Mouse (Mus musculus) cerebellum, adult 9-11 months (tissue): ENCODE results near the gene Cd28.

Experiments used
- DNase-seq: peaks from one replicate; pipeline ENCODE4 v3.0.0; 2022

The Cd28 gene

DNA sequence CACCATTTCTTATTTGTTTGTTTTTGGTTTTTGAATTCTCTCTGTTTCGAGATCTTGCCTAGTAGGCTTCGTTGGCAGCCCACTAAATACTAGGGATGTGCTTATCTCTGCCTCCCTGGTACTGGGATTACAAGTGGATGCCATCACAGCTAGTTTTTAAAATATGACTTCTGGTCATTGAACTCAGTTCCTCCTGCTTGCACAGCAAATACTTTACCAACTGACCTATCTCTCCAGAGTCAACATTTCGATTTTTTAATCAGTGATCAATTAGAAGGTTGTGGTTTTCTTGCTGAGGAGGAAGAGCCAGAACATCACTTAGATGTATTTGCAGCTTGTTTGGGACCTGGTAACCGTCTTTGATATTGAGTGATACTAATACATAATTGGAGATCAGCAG, 34.4 kb downstream of the Cd28 start:
- DNase-seq, result no peak

DNA sequence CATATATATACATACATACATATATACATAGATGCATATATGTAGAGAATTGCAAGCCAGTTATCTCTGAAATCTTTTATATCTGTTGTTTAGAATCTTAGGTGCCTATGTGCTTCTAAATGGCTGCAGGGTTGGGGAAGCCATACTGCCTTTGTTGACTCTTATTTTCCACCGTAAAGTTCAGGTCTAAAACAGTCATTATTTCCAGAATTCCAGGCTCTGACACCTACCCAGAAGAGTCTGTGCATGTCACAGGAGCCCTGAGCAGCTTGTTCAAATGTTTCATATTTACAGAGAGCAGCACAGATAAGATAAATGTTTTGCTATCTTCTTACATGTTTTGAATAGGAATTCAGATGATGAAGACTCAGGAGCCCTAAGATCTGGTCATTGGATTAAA, 36.4 kb downstream of the Cd28 start:
- no peak for DNase-seq

GRCm38 (mm10) chr1:60753981-60754380, 37.4 kb downstream of the Cd28 start:
- DNase-seq, result no peak

GRCm38 (mm10) chr1:60755391-60756243, 39.0 kb downstream of the Cd28 start:
- DNase-seq, result no peak

- DNase-seq, result no peak
These were observed 41.0 kb downstream of the Cd28 start for GRCm38 (mm10) chr1:60757631-60758030.

- DNase-seq, result no peak
These were observed 41.6 kb downstream of the Cd28 start for GRCm38 (mm10) chr1:60758226-60758625.

- no peak for DNase-seq
These were observed 43.1 kb downstream of the Cd28 start for GRCm38 (mm10) chr1:60759563-60760335.

DNA sequence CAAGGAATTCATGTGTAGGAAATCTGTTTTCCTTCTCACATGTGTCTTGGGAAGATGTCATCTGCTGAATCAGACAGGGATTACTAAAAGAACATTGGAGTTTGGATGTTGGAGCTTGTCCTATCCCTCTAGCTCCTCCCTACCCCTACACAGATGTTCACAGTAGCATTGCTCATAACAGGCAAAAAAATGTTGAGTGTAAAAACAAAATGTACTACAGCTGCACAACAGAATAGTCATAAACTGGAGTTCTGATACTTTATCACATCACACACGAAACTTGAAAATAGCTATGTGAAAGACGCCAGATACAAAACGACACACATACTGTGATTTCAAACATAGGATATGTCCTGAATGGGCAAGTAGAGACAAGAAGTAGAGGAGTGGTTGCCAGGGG, 43.9 kb downstream of the Cd28 start:
- no peak for DNase-seq

GRCm38 (mm10) chr1:60761528-60762171, 45.0 kb downstream of the Cd28 start:
- no peak for DNase-seq

DNA sequence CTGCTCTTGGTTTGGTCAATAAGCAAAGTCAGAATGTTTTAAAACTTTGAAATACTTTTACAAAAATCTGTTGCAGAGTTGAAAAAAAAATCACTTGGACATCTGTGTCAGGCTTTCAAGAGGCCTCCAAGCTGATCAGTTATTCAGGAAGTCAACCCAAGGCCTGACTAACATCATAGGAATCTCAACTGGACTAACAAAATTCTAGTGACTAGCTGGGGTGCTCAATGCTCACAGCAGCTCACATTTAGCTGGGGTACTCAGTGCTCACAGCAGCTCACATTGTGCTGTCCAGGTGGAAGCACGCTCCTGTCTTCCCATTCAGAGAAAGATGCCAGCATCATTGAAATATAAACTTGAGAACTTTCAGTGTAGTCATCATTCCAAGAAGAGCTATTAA, 45.9 kb downstream of the Cd28 start:
- DNase-seq, result no peak

GRCm38 (mm10) chr1:60762916-60763315, 46.3 kb downstream of the Cd28 start:
- DNase-seq, result no peak

DNA sequence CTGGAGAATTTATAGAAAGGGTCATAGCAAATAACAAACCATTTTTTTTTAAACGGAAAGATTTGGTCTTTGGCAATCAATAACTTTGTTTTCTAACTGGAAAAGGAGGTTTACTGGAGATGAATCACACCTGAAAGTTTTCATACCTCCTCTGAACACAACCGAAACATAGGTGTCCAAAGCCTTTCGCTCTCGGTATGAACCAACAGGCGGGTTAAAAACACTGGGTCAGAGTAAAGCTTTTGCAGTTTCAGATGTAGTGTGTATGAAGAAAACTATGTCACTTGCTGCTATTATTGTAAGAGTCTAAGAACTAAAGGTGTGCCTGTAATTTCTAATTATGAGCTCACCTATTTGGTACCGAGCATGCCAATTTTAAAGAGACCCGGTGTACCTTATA, 55.2 kb downstream of the Cd28 start:
- no peak for DNase-seq

DNA sequence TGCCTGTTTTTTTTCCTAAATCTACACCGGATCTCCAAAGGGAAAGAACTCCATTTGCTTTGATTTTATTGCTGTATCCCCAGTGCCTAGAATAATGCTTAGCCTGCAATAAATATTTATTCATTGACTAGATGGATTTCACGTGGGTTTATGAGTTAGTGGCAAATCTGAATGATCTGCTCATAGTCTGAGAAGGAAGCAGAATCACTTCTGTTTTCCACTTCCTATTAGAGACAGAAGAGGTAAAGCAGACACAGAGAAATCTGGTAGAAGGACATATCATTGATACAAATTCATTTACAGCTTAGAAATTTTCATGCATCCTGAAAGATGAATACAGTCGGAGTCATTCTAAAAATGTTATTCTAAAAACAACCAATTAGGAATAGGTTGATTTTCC, 56.6 kb downstream of the Cd28 start:
- DNase-seq, result no peak

DNA sequence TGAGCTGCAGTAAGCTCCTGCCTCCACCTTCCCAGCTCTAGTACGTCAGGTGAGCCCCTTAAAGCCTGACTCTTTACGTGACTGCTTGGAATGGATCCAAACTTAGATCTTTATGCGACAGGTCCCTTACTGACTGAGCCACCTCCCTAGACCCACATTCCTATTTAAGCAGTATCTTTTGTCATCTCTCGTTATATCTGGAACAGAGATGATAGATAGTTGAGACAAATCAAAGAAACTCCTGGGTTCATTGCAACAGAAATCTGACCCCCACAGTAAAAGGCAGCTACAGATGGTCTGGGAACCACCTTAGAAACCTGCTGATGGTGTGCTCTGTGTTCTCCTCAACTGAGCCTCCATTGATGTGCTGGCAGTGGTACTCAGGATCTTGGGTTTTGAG, 59.6 kb downstream of the Cd28 start:
- DNase-seq, result no peak

DNA sequence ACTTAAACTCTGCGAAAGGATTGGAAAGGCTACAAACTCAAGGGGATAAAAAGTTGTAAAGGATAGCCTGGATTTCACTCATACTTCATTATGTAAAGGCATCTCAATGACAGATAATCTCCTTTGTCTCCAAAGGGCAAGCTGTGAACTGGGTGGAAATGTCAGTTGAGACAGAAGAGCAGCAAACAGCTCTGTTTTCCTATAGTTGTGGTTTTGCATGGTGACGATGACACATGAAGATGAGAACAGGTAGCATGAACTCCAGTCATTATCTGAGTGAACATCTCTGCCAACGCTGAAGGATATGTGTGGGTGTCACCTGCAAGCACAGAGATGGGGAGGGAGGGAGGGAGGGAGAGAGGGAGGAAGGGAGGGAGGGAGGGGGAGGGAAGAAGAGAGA, 60.3 kb downstream of the Cd28 start:
- no peak for DNase-seq

DNA sequence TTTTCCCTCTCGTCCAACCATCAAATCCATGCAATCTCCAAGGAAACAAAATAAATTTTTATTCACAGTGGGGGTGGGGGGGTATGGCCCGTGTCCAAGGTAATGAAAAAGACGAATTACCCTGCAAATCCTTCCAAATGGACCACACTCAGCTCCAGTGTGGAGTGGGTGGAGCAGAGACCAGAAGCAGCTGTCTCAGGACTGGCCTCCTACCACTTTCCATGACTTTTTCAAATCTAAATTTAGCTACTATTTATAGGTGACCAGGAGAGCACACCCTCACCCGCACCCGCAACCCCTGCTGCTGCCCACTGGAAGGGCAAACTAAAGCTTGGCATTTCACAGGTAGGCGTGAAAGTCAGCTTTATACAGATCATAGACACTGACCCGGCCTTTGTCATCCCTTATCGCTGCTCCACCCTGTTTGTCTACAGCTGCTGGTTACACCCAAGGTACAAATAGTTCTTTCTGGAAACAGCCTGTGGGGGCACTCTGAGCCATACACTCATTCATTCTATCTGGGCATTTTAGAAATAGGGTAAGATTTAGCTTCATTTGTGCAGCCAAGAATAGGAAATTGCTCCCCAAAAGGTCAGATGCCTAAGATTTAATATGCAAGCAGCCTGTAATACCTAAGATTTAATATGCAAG, 62.0 kb downstream of the Cd28 start:
- no peak for DNase-seq

DNA sequence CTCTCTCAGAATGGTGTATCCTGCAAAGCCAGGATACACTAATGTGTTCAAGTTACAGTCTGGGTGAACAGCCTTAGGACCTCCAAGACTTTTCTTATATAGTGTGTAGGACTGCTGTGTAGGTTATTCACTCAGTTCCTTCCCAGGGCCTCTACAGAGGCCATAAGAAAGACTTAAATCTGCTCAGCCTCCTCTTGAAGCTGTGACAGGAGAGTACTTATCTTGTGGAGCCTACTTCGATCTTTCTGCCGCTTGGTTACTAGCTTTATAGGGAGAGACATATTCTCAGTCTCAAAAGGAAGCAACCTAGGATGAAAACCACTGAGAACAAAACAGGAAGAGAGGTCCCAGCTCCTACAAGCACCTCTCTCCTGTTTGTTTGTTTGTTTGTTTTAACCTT, 62.6 kb downstream of the Cd28 start:
- no peak for DNase-seq

GRCm38 (mm10) chr1:60781666-60782065, 65.1 kb downstream of the Cd28 start:
- no peak for DNase-seq

DNA sequence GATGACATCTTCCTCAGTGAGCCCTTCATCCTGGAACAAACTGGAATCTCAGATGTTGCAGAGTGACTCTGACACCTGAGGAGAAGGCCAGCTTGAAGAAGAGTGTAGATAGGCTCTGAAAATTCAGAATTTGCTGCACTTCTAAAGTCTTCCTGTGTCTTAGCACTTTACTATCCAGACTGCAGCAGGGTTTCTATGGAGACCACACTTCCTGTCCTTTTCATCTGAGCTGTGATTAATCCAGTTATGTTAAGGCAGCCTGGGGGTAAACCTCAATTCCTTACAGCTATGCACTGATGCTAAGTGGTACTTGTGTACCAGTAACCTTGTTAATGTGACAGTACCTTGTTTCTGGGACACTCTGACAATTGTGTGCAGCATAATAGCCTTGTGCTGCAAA, 77.1 kb downstream of the Cd28 start:
- no peak for DNase-seq

- DNase-seq, result no peak
These were observed 79.1 kb downstream of the Cd28 start for GRCm38 (mm10) chr1:60795677-60796205.

GRCm38 (mm10) chr1:60799795-60800345, 83.3 kb downstream of the Cd28 start:
- no peak for DNase-seq

DNA sequence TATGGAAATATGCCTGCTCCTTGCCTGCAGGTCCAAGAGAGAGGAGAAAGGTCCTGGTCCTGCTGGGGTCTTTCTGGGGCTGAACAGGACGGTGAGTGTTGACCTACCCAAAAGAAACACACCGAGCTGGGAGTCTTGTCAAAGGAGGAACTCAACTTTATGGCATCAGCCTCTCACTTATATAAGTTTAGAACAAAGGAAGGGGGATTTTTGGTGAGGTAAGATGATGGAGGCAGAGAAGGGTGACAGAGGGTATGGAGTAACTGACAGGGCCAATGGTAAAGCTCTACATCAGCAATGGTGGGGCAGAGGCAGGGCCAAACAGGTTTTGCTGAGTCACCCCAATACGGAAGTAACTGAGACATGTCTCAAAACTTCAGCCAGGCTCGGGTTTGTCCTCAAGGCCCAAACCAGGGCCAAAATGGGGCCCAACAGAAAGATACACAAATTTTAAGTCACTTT, 84.6 kb downstream of the Cd28 start:
- no peak for DNase-seq
